Mouse (Mus musculus) liver, embryonic 15.5 days (tissue): ENCODE measurements at regions not wholly inside any gene's neighbourhood (a gene's known extent, or its start where the extent isn't known, plus 50 kb on each side); places are given as distances from the start of the nearest gene placed in this dataset.
A peak's percentile ranks its signal among the peaks of the same experiment; 100 is the strongest.

Experiments used
- ATAC-seq: fragments of 200-750 bp; cut with Nextera tagmentation; 2 replicates; pipeline ENCODE4 v1.8.0; 2017; ENCODE audit warnings: moderate number of reproducible peaks, mild to moderate bottlenecking, moderate library complexity; ENCODE audit not compliant: insufficient read depth
- H3K27ac ChIP-seq: fragments of 300-500 bp; sonication (generic); replicated peaks from 2 replicates; pipeline ENCODE4 v1.5.1; 2015; ENCODE audit warnings: mild to moderate bottlenecking, inconsistent platforms
- H3K27me3 ChIP-seq: fragments of 300-500 bp; sonication (generic); 2 replicates; pipeline ENCODE4 v1.6.1; 2015; ENCODE audit warnings: mild to moderate bottlenecking, inconsistent platforms
- H3K36me3 ChIP-seq: fragments of 300-500 bp; sonication (generic); replicated peaks from 2 replicates; pipeline ENCODE4 v1.6.1; 2015; ENCODE audit warnings: moderate library complexity, mild to moderate bottlenecking, inconsistent platforms
- H3K4me1 ChIP-seq: fragments of 300-500 bp; sonication (generic); replicated peaks from 2 replicates; pipeline ENCODE4 v1.6.1; 2015; ENCODE audit warnings: inconsistent platforms
- H3K4me2 ChIP-seq: fragments of 300-500 bp; sonication (generic); 2 replicates; pipeline ENCODE4 v1.6.1; 2015; ENCODE audit warnings: moderate library complexity, mild to moderate bottlenecking, inconsistent platforms
- H3K4me3 ChIP-seq: fragments of 300-500 bp; sonication (generic); replicated peaks from 2 replicates; pipeline ENCODE4 v1.5.1; 2015; ENCODE audit warnings: mild to moderate bottlenecking, inconsistent platforms
- H3K9ac ChIP-seq: fragments of 300-500 bp; sonication (generic); 2 replicates; pipeline ENCODE4 v1.6.1; 2015; ENCODE audit warnings: moderate library complexity, mild to moderate bottlenecking, inconsistent platforms
- H3K9me3 ChIP-seq: fragments of 300-500 bp; sonication (generic); replicated peaks from 2 replicates; pipeline ENCODE4 v1.6.1; 2016; ENCODE audit warnings: inconsistent platforms
- WGBS: fragments of 180-500 bp; shearing (Covaris S2); methylation state at CpG from one replicate; pipeline ENCODE4 v1.1.7; 2015; ENCODE audit warnings: mixed read lengths; ENCODE audit not compliant: insufficient replicate concordance; 5-methylcytosine and 5-hydroxymethylcytosine counted together

- Histone ChIP-seq H3K9me3 (no peaks in the 10 kb centered on the region), H3K36me3 (no peaks in the 10 kb centered on the region), H3K27me3 (no peaks in the 10 kb centered on the region), H3K4me3 (no peak overlapping the region), H3K4me2 (no peak overlapping the region), H3K27ac (no peak overlapping the region), H3K4me1 (0 out of 2 replicates have a peak, but pooled peaks cover 13% of the 10 kb centered on the region), H3K9ac (no peak overlapping the region)
- no peak for ATAC-seq
- 60% methylated on average over 9 of the region's 9 CpGs for WGBS
Observed at GRCm38 (mm10) chr3:52181326-52182101, 76.6 kb upstream of the Maml3 start.

GRCm38 (mm10) chr3:52184241-52184640 is 79.4 kb upstream of the Maml3 start:
- no peak overlapping the region for H3K4me3 ChIP-seq
- no peaks in the 10 kb centered on the region for H3K9me3 ChIP-seq
- no peaks in the 10 kb centered on the region for H3K27me3 ChIP-seq
- 74% methylated on average over 12 of the region's 12 CpGs for WGBS
- no peak overlapping the region for H3K27ac ChIP-seq
- H3K36me3 ChIP-seq = no peaks in the 10 kb centered on the region
- H3K4me2 ChIP-seq = no peak overlapping the region
- H3K9ac ChIP-seq = no peak overlapping the region
- 0 out of 2 replicates have a peak, but pooled peaks cover 13% of the 10 kb centered on the region for H3K4me1 ChIP-seq
- no peak for ATAC-seq

- Histone ChIP-seq H3K9ac (no peak overlapping the region), H3K36me3 (no peaks in the 10 kb centered on the region), H3K4me3 (no peak overlapping the region), H3K4me2 (no peak overlapping the region), H3K9me3 (no peaks in the 10 kb centered on the region), H3K27me3 (no peaks in the 10 kb centered on the region), H3K4me1 (0 out of 2 replicates have a peak, but pooled peaks cover 8% of the 10 kb centered on the region), H3K27ac (no peak overlapping the region)
- 58% methylated on average over 2 of the region's 2 CpGs for WGBS
- no peak for ATAC-seq
Observed at GRCm38 (mm10) chr3:52185351-52185750, 80.5 kb upstream of the Maml3 start.

- H3K27ac ChIP-seq = no peak overlapping the region
- no peaks in the 10 kb centered on the region for H3K9me3 ChIP-seq
- ATAC-seq = no peak
- H3K4me3 ChIP-seq = no peak overlapping the region
- H3K4me1 ChIP-seq = no peaks in the 10 kb centered on the region
- no peaks in the 10 kb centered on the region for H3K36me3 ChIP-seq
- 55% methylated on average over 4 of the region's 4 CpGs for WGBS
- H3K4me2 ChIP-seq = no peak overlapping the region
- no peaks in the 10 kb centered on the region for H3K27me3 ChIP-seq
- no peak overlapping the region for H3K9ac ChIP-seq
Observed at GRCm38 (mm10) chr3:52187401-52187801, 80.7 kb upstream of the Foxo1 start.

GRCm38 (mm10) chr3:52188303-52188702 is 79.8 kb upstream of the Foxo1 start:
- H3K9me3 ChIP-seq = no peaks in the 10 kb centered on the region
- WGBS = 49% methylated on average over 6 of the region's 6 CpGs
- no peak for ATAC-seq

GRCm38 (mm10) chr3:52189016-52189415 is 79.1 kb upstream of the Foxo1 start:
- Histone ChIP-seq H3K9me3 (no peaks in the 10 kb centered on the region), H3K9ac (no peak overlapping the region), H3K27ac (no peak overlapping the region), H3K4me3 (no peak overlapping the region), H3K4me1 (no peaks in the 10 kb centered on the region), H3K4me2 (no peak overlapping the region), H3K27me3 (no peaks in the 10 kb centered on the region), H3K36me3 (no peaks in the 10 kb centered on the region)
- 64% methylated on average over 6 of the region's 6 CpGs for WGBS
- ATAC-seq = no peak

More at GRCm38 (mm10) chr3:52188303-52188702, 79.8 kb upstream of the Foxo1 start:
- Histone ChIP-seq H3K4me3 (no peak overlapping the region), H3K4me2 (no peak overlapping the region), H3K4me1 (no peaks in the 10 kb centered on the region), H3K36me3 (no peaks in the 10 kb centered on the region), H3K27me3 (no peaks in the 10 kb centered on the region), H3K27ac (no peak overlapping the region), H3K9ac (no peak overlapping the region)

- Histone ChIP-seq H3K27ac (no peak overlapping the region), H3K9me3 (no peaks in the 10 kb centered on the region), H3K36me3 (no peaks in the 10 kb centered on the region), H3K4me2 (no peak overlapping the region), H3K9ac (no peak overlapping the region), H3K4me3 (no peak overlapping the region), H3K27me3 (no peaks in the 10 kb centered on the region), H3K4me1 (no peaks in the 10 kb centered on the region)
- ATAC-seq = no peak
- 45% methylated on average over 7 of the region's 7 CpGs for WGBS
Observed at GRCm38 (mm10) chr3:52190021-52190420, 78.1 kb upstream of the Foxo1 start.

- peaks cover 6% of the 10 kb centered on the region for H3K4me1 ChIP-seq
- no peak overlapping the region for H3K9ac ChIP-seq
- H3K36me3 ChIP-seq = no peaks in the 10 kb centered on the region
- H3K4me3 ChIP-seq = no peak overlapping the region
- WGBS = 52% methylated on average over 7 of the region's 7 CpGs
- no peak overlapping the region for H3K27ac ChIP-seq
- no peak overlapping the region for H3K4me2 ChIP-seq
- H3K9me3 ChIP-seq = no peaks in the 10 kb centered on the region
- no peak for ATAC-seq
- H3K27me3 ChIP-seq = peaks cover 20% of the 10 kb centered on the region
Observed at GRCm38 (mm10) chr3:52193026-52193425, 75.1 kb upstream of the Foxo1 start.

GRCm38 (mm10) chr3:52194216-52194615 is 73.9 kb upstream of the Foxo1 start:
- no peak overlapping the region for H3K9ac ChIP-seq
- no peak overlapping the region for H3K4me2 ChIP-seq
- no peak overlapping the region for H3K4me3 ChIP-seq
- no peaks in the 10 kb centered on the region for H3K9me3 ChIP-seq
- no peak overlapping the region for H3K27ac ChIP-seq
- no peak for ATAC-seq
- 73% methylated on average over 10 of the region's 10 CpGs for WGBS
- peaks cover 30% of the 10 kb centered on the region for H3K27me3 ChIP-seq
- no peaks in the 10 kb centered on the region for H3K36me3 ChIP-seq
- H3K4me1 ChIP-seq = peaks cover 11% of the 10 kb centered on the region

- Histone ChIP-seq H3K27ac (no peak overlapping the region), H3K4me2 (no peak overlapping the region; the same call in 1 of the 2 replicates), H3K4me1 (peaks cover 15% of the 10 kb centered on the region), H3K27me3 (peaks cover 35% of the 10 kb centered on the region), H3K9ac (no peak overlapping the region), H3K9me3 (no peaks in the 10 kb centered on the region), H3K36me3 (no peaks in the 10 kb centered on the region), H3K4me3 (no peak overlapping the region)
- 71% methylated on average over 3 of the region's 3 CpGs for WGBS
- ATAC-seq = no peak
Observed at GRCm38 (mm10) chr3:52195486-52195885, 72.7 kb upstream of the Foxo1 start.

- Histone ChIP-seq H3K9ac (peak overlapping the region; percentile 32; the same call in 1 of the 2 replicates), H3K27me3 (peaks cover 35% of the 10 kb centered on the region), H3K36me3 (no peaks in the 10 kb centered on the region), H3K4me3 (peak overlapping the region; percentile 45), H3K27ac (no peak overlapping the region), H3K4me2 (peak overlapping the region; percentile 69), H3K4me1 (peaks cover 15% of the 10 kb centered on the region), H3K9me3 (no peaks in the 10 kb centered on the region)
- ATAC-seq = peak; percentile 44; the same call in 1 of the 2 replicates
- WGBS = 5% methylated on average over 38 of the region's 39 CpGs
Observed at GRCm38 (mm10) chr3:52196047-52196935, 71.8 kb upstream of the Foxo1 start.
